Mouse (Mus musculus) ovary, adult 18-20 months (tissue): Measurements from ENCODE around the gene Ube2l6.

ENCODE experiments used
- DNase-seq: peaks from one replicate; pipeline ENCODE4 v3.0.0; 2022; ENCODE audit warnings: low spot score, mixed read lengths

The Ube2l6 gene

DNA sequence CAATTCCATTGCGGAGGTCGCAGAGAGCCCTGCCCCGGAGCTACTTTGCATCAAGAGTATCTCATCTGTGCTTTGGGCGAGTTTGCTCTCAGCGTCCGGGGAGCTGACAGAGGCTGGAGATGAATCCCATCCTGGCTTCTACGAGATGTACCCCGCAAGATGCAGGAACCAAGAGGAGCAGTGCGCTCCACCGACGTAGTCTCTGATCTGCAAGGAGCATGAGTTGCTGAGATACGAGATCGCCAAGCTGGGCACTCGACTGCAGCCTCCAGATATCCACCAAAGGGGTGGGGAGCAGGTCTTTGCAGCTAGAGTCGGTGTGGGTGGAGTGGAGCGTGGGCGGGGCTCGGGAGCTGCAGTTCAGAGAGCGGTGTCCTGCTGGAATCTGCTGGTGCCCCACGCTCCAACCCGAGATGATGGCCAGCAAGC, at the start of gene Ube2l6:
Ube2l6 (plus strand) TSS at position 336 of the 429 bp plus-strand sequence.
- DNase-seq: peak; percentile 62

DNA sequence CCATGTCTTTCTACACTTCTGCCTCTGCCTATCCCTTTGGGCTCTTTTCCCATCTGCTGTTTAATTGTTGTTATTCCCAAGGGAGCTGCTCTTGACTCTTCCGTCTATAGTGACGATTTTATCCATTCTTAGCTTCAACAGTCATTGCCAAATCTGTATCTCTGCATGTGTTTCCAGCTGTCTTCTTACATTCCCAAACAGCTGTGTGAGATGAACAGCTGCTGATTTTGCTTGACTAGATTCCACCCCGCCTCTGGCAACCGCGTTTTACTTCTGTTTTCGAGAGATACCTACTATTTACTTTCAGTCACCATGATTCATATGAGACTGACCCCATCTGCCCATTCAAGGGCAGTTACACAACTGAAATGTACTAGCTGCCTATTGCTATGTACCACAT, 48.5 kb upstream of the Ube2l6 start:
- no peak for DNase-seq

DNA sequence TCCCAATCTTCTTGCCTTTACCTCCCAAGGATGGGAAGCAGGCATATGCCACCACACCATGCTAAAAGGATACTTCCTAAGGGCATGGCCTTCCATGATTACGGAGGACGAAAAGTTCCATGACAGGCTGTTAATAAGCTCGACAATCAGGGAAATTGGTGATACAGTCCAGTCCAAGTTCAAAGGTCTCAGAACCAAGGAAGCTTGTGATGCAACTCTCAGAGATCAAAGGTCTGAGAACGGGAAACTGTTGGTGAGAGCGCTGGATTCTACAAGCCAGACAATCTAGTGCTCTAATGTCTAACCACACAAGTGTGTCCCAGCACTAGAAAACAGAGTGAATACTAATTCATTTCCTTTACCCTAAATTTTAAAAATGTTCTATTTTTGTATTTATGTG, 42.4 kb upstream of the Ube2l6 start:
- DNase-seq: no peak

- no peak for DNase-seq
Measured at GRCm38 (mm10) chr2:84757026-84757682, 41.5 kb upstream of the Ube2l6 start.

DNA sequence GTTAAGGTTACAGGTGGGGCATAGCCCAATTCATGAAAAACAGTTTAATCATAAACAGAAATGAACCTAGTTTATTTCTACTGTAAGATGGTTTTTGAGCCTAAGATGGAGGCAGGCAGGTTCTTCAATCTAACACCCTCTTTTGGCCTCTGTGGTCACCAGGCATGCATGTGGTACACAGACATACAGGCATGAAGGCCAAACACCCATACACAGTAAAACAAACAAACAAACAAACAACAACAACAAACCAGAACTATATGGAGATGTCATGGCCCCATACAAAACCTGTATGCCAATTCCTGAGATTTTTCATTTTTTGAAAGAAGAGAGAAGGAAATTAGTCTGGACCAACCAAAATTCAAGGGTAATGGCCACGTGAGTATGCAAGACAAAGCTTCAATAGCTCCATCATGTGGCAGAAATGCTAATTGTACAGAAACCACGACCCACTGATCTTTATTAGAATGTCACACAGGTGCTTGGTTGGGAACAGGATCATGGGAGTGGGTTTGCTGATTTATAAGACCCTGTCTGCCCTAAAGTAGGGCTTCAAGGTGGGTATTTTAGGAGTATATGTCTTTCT, 40.0 kb upstream of the Ube2l6 start:
- DNase-seq: no peak

DNA sequence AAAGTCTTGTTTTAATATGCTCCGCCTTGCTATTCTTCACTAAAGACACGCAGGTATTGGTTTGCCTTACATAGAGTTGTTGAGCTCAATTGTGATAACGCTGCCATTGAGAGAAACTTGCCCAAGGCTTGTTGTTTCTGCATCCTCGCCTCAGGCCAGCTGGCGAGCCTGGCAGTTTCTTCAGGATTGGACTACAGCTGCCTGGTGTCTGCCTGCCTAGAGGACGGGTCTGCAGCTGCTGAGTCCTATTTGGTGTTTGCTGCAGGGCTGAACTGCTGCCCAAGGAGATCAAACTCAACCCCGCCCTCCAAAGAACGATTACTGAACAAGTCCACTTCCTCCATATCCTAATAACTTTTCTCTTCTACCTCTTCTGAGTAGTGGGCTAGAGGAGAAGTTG, 37.9 kb upstream of the Ube2l6 start:
- DNase-seq: no peak

- DNase-seq: no peak
Measured at GRCm38 (mm10) chr2:84761309-84761708, 37.3 kb upstream of the Ube2l6 start.

- no peak for DNase-seq
Measured at GRCm38 (mm10) chr2:84761840-84762239, 36.8 kb upstream of the Ube2l6 start.

- DNase-seq: no peak
Measured at GRCm38 (mm10) chr2:84762295-84762694, 36.3 kb upstream of the Ube2l6 start.

- no peak for DNase-seq
Measured at GRCm38 (mm10) chr2:84762818-84763217, 35.8 kb upstream of the Ube2l6 start.

- no peak for DNase-seq
Measured at GRCm38 (mm10) chr2:84770501-84770900, 28.1 kb upstream of the Ube2l6 start.

- DNase-seq: no peak
Measured at GRCm38 (mm10) chr2:84772454-84772853, 26.2 kb upstream of the Ube2l6 start.

DNA sequence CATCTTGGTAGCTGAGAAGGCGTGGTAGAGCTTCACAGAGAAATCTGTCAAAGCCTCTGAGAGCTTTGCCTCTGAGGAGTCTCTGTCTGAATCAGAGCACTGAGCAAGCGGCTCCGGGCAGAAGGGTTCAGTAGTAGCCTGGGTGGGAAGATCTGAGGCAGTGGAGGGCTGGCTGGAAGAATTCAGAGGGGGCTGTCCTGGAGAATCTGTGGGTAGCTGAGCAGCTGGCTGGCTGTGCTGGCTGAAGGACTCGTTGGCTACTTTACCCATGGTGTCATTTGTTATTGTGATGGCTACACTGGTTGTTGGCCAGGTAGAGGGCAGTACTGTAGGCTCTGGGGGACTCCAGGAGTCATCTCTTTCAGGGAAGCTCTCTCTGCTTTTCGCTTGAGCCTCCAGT, 25.4 kb upstream of the Ube2l6 start:
- no peak for DNase-seq

GRCm38 (mm10) chr2:84774751-84775150, 23.9 kb upstream of the Ube2l6 start:
- peak; percentile 64 for DNase-seq

DNA sequence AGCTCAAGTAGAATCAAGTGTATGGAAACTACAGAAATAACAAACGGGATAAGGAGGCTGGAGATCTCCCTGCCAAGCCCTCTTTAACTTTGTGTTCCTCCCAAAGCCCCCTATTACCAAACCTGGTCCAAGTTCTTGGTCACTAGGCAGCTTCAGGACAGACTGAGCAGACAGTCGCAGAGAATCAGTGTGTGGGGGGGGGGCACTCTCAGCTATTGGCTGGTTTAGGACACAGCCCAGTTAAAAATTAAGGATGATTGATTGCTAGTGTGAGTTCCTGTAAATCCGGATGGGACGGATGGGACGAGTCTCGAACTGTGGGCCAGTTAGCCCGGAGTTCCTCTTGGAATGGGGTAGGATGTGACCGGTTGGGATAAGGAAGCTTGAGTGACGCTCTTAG, 23.4 kb upstream of the Ube2l6 start, which contains the start of gene Serping1:
Serping1 (minus strand) TSS at position 204 of the 400 bp plus-strand sequence.
- DNase-seq: no peak

DNA sequence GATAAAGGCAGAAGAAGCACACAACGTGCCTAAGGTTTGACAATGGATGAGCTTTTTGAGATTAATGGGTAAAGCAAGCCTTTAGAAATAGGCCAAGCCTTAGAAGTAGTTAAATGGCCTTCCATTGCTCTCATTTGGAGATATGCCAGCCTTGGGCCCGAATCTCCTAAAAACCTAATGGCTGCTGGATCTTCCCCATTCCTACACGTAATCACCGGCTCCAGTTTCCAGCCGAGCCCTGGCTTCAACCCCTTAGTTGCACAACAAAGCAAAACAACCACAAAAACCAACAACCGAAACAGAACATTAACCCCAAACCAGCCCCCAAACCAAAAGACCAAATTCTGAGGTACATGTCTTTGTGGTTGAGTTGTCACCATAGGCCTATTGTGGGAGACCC, 23.0 kb upstream of the Ube2l6 start:
- no peak for DNase-seq

DNA sequence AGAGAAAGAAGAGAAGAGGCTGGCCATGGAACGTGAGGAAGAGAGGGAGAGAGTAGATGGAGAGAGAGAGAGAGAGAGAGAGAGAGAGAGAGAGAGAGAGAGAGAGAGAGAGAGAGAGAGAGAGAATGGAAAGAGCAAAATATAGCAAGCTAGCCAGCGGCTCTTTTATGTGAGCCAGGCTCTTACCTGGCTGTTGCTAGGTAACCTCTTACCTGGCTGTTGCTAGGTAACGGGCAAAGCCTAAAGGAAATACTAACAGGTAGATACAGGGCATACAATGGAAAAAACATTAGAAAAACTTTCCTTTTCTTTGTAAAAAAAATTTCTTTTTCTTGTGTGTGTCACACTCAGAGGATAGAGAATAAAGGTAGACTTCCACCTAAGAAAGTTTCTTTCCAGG, 20.9 kb upstream of the Ube2l6 start:
- no peak for DNase-seq

- DNase-seq: no peak
Measured at GRCm38 (mm10) chr2:84779210-84779609, 19.4 kb upstream of the Ube2l6 start.

DNA sequence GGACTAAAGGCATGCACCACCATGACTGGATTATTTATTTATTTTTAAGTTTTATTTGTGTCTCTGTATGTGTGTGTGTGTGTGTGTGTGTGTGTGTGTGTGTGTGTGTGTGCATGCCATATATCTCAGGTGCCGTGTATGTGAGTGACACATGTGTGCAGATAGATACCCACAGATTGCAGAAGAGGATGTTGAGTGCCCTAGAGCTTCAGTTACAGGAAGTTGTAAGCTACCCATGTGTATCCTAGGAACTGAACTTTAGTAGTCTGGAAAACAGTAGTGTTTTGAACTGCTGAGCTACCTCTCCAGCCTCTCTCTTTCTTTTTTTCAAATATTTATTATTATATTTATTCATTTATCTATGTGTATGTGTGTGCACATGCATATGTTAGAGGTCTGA, 15.3 kb upstream of the Ube2l6 start:
- no peak for DNase-seq

- no peak for DNase-seq
Measured at GRCm38 (mm10) chr2:84783840-84784566, 14.6 kb upstream of the Ube2l6 start.

- no peak for DNase-seq
Measured at GRCm38 (mm10) chr2:84788316-84788715, 10.3 kb upstream of the Ube2l6 start.

DNA sequence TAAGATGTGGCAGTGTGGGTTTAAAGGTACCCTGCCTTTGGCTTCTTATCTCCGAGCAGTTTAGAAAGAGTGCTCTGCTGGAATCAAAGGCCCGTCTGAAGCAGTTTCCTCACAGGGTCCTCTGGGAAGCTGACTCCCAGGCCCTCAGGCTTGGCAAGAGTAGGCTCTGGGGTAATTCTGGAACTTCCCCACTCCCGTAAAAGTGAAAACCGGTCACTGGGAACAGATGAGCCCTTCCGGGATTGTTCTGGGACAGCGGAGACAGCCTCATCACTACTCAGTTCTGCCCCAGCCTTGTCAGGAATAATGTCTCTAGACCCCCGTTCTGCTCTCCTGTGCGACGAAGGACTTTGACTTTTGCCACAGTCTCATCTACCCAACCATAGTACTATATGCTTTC, 8.2 kb upstream of the Ube2l6 start:
- DNase-seq: no peak

DNA sequence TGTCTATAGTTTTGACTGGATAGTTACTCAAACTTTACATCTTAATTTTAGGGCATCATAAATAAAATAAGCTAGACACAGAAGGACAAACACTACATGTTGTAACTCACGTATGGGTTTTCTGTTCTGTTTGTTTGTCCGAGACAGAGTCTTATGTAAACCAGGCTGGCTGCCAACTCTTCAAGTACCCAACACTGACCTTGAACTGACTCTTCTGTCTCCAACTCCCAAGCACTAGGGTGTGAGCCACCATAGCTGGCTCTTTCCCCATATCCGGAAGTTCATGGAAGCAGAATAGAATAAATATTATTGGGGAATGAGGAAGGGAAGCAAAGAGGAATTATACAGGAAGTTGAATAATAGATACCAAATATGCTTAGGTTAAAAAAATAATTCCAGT, 6.1 kb upstream of the Ube2l6 start:
- DNase-seq: no peak
